Mouse (Mus musculus): ENCODE measurements at regions not wholly inside any gene's neighbourhood (a gene's known extent, or its start where the extent isn't known, plus 50 kb on each side); places are given as distances from the start of the nearest gene placed in this dataset.

- H3K4me2 ChIP-seq (ENCODE audit: low read depth, low read length), result no peak overlapping the region
Measured at GRCm38 (mm10) chr14:45056291-45056690, 68.3 kb downstream of the Ptger2 start.

GRCm38 (mm10) chr14:45061681-45062080, 73.7 kb downstream of the Ptger2 start:
- H3K4me1 ChIP-seq (replicated peaks; ENCODE audit: control insufficient read depth, insufficient read depth, low read length), result no peaks in the 10 kb centered on the region
- H3K4me3 ChIP-seq (ENCODE audit: low read length), result no peak overlapping the region
- no peak for ATAC-seq (ENCODE audit: low read depth)
- H3K27ac ChIP-seq (ENCODE audit: low read length), result no peak overlapping the region
- H3K9ac ChIP-seq (ENCODE audit: low read length), result no peak overlapping the region
- no peaks in the 10 kb centered on the region for H3K27me3 ChIP-seq (ENCODE audit: control insufficient read depth, insufficient read depth, low read depth, low read length)
- H3K9me3 ChIP-seq (ENCODE audit: control insufficient read depth, low read length), result no peaks in the 10 kb centered on the region
- H3K4me2 ChIP-seq (ENCODE audit: low read depth, low read length), result no peak overlapping the region
- H3K36me3 ChIP-seq (ENCODE audit: control insufficient read depth, insufficient read depth, low read length), result no peaks in the 10 kb centered on the region
- 77% methylated on average over 3 of the region's 3 CpGs for WGBS

More at GRCm38 (mm10) chr14:45056291-45056690, 68.3 kb downstream of the Ptger2 start:
- Histone ChIP-seq H3K4me1 (replicated peaks; ENCODE audit: control insufficient read depth, insufficient read depth, low read length) (no peaks in the 10 kb centered on the region), H3K9me3 (ENCODE audit: control insufficient read depth, low read length) (no peaks in the 10 kb centered on the region), H3K4me3 (ENCODE audit: low read length) (no peak overlapping the region), H3K9ac (ENCODE audit: low read length) (no peak overlapping the region), H3K27ac (ENCODE audit: low read length) (no peak overlapping the region), H3K36me3 (ENCODE audit: control insufficient read depth, insufficient read depth, low read length) (no peaks in the 10 kb centered on the region), H3K27me3 (ENCODE audit: control insufficient read depth, insufficient read depth, low read depth, low read length) (no peaks in the 10 kb centered on the region)
- WGBS, result 52% methylated on average over 6 of the region's 6 CpGs
- ATAC-seq (ENCODE audit: low read depth), result peak; percentile 73

GRCm38 (mm10) chr14:45064498-45064897, 76.5 kb downstream of the Ptger2 start:
- 69% methylated on average over 1 of the region's 1 CpGs for WGBS
- Histone ChIP-seq H3K4me3 (ENCODE audit: low read length) (no peak overlapping the region), H3K27me3 (ENCODE audit: control insufficient read depth, insufficient read depth, low read depth, low read length) (no peaks in the 10 kb centered on the region), H3K4me2 (ENCODE audit: low read depth, low read length) (no peak overlapping the region), H3K4me1 (replicated peaks; ENCODE audit: control insufficient read depth, insufficient read depth, low read length) (no peaks in the 10 kb centered on the region), H3K9me3 (ENCODE audit: control insufficient read depth, low read length) (no peaks in the 10 kb centered on the region; the same call in 1 of the 2 replicates), H3K36me3 (ENCODE audit: control insufficient read depth, insufficient read depth, low read length) (no peaks in the 10 kb centered on the region), H3K9ac (ENCODE audit: low read length) (no peak overlapping the region), H3K27ac (ENCODE audit: low read length) (no peak overlapping the region)
- no peak for ATAC-seq (ENCODE audit: low read depth)

GRCm38 (mm10) chr14:45069598-45070212, 81.7 kb downstream of the Ptger2 start:
- 39% methylated on average over 6 of the region's 6 CpGs for WGBS
- no peaks in the 10 kb centered on the region for H3K36me3 ChIP-seq (ENCODE audit: control insufficient read depth, insufficient read depth, low read length)
- H3K4me1 ChIP-seq (replicated peaks; ENCODE audit: control insufficient read depth, insufficient read depth, low read length), result no peaks in the 10 kb centered on the region
- ATAC-seq (ENCODE audit: low read depth), result no peak
- no peak overlapping the region for H3K4me3 ChIP-seq (ENCODE audit: low read length)
- H3K27ac ChIP-seq (ENCODE audit: low read length), result no peak overlapping the region
- no peaks in the 10 kb centered on the region for H3K27me3 ChIP-seq (ENCODE audit: control insufficient read depth, insufficient read depth, low read depth, low read length)
- no peak overlapping the region for H3K4me2 ChIP-seq (ENCODE audit: low read depth, low read length)
- H3K9me3 ChIP-seq (ENCODE audit: control insufficient read depth, low read length), result no peaks in the 10 kb centered on the region; the same call in 1 of the 2 replicates
- H3K9ac ChIP-seq (ENCODE audit: low read length), result no peak overlapping the region

GRCm38 (mm10) chr14:45074902-45075488, 87.0 kb downstream of the Ptger2 start:
- H3K4me1 ChIP-seq (replicated peaks; ENCODE audit: control insufficient read depth, insufficient read depth, low read length), result no peaks in the 10 kb centered on the region
- no peak overlapping the region for H3K4me2 ChIP-seq (ENCODE audit: low read depth, low read length)
- no peak overlapping the region for H3K27ac ChIP-seq (ENCODE audit: low read length)
- no peak overlapping the region for H3K4me3 ChIP-seq (ENCODE audit: low read length)
- H3K9me3 ChIP-seq (ENCODE audit: control insufficient read depth, low read length), result no peaks in the 10 kb centered on the region
- no peaks in the 10 kb centered on the region for H3K36me3 ChIP-seq (ENCODE audit: control insufficient read depth, insufficient read depth, low read length)
- H3K27me3 ChIP-seq (ENCODE audit: control insufficient read depth, insufficient read depth, low read depth, low read length), result no peaks in the 10 kb centered on the region
- 22% methylated on average over 4 of the region's 4 CpGs for WGBS
- peak; percentile 88 for ATAC-seq (ENCODE audit: low read depth)
- H3K9ac ChIP-seq (ENCODE audit: low read length), result no peak overlapping the region

GRCm38 (mm10) chr14:45077216-45077615, 89.2 kb downstream of the Ptger2 start:
- H3K27ac ChIP-seq (ENCODE audit: low read length), result no peak overlapping the region
- ATAC-seq (ENCODE audit: low read depth), result no peak
- no peaks in the 10 kb centered on the region for H3K4me1 ChIP-seq (replicated peaks; ENCODE audit: control insufficient read depth, insufficient read depth, low read length)
- 63% methylated on average over 1 of the region's 1 CpGs for WGBS
- no peaks in the 10 kb centered on the region for H3K36me3 ChIP-seq (ENCODE audit: control insufficient read depth, insufficient read depth, low read length)
- H3K4me3 ChIP-seq (ENCODE audit: low read length), result no peak overlapping the region
- H3K27me3 ChIP-seq (ENCODE audit: control insufficient read depth, insufficient read depth, low read depth, low read length), result no peaks in the 10 kb centered on the region
- H3K4me2 ChIP-seq (ENCODE audit: low read depth, low read length), result no peak overlapping the region
- no peak overlapping the region for H3K9ac ChIP-seq (ENCODE audit: low read length)
- no peaks in the 10 kb centered on the region for H3K9me3 ChIP-seq (ENCODE audit: control insufficient read depth, low read length)

GRCm38 (mm10) chr14:45079793-45080192, 91.8 kb downstream of the Ptger2 start:
- no peak overlapping the region for H3K4me2 ChIP-seq (ENCODE audit: low read depth, low read length)
- H3K27ac ChIP-seq (ENCODE audit: low read length), result no peak overlapping the region
- no peaks in the 10 kb centered on the region for H3K9me3 ChIP-seq (ENCODE audit: control insufficient read depth, low read length)
- H3K9ac ChIP-seq (ENCODE audit: low read length), result no peak overlapping the region
- no peaks in the 10 kb centered on the region for H3K36me3 ChIP-seq (ENCODE audit: control insufficient read depth, insufficient read depth, low read length)
- WGBS, result 68% methylated on average over 1 of the region's 1 CpGs
- ATAC-seq (ENCODE audit: low read depth), result no peak
- no peaks in the 10 kb centered on the region for H3K27me3 ChIP-seq (ENCODE audit: control insufficient read depth, insufficient read depth, low read depth, low read length)
- no peaks in the 10 kb centered on the region for H3K4me1 ChIP-seq (replicated peaks; ENCODE audit: control insufficient read depth, insufficient read depth, low read length)
- H3K4me3 ChIP-seq (ENCODE audit: low read length), result no peak overlapping the region

- Histone ChIP-seq H3K27ac (ENCODE audit: low read length) (no peak overlapping the region), H3K4me2 (ENCODE audit: low read depth, low read length) (no peak overlapping the region), H3K4me3 (ENCODE audit: low read length) (no peak overlapping the region), H3K4me1 (replicated peaks; ENCODE audit: control insufficient read depth, insufficient read depth, low read length) (no peaks in the 10 kb centered on the region), H3K9ac (ENCODE audit: low read length) (no peak overlapping the region), H3K27me3 (ENCODE audit: control insufficient read depth, insufficient read depth, low read depth, low read length) (no peaks in the 10 kb centered on the region), H3K36me3 (ENCODE audit: control insufficient read depth, insufficient read depth, low read length) (no peaks in the 10 kb centered on the region), H3K9me3 (ENCODE audit: control insufficient read depth, low read length) (no peaks in the 10 kb centered on the region)
- ATAC-seq (ENCODE audit: low read depth), result no peak
Measured at GRCm38 (mm10) chr14:45080231-45080630, 92.2 kb downstream of the Ptger2 start.

GRCm38 (mm10) chr14:45083058-45083457, 95.1 kb downstream of the Ptger2 start:
- H3K36me3 ChIP-seq (ENCODE audit: control insufficient read depth, insufficient read depth, low read length), result no peaks in the 10 kb centered on the region
- H3K27ac ChIP-seq (ENCODE audit: low read length), result no peak overlapping the region
- H3K4me1 ChIP-seq (replicated peaks; ENCODE audit: control insufficient read depth, insufficient read depth, low read length), result no peaks in the 10 kb centered on the region
- no peaks in the 10 kb centered on the region for H3K27me3 ChIP-seq (ENCODE audit: control insufficient read depth, insufficient read depth, low read depth, low read length)
- no peak for ATAC-seq (ENCODE audit: low read depth)
- no peak overlapping the region for H3K4me3 ChIP-seq (ENCODE audit: low read length)
- 84% methylated on average over 1 of the region's 1 CpGs for WGBS
- no peak overlapping the region for H3K9ac ChIP-seq (ENCODE audit: low read length)
- H3K9me3 ChIP-seq (ENCODE audit: control insufficient read depth, low read length), result no peaks in the 10 kb centered on the region
- no peak overlapping the region for H3K4me2 ChIP-seq (ENCODE audit: low read depth, low read length)
